Mouse (Mus musculus) lung, postnatal 25 days (tissue): Measurements from ENCODE around the gene Foxk1.
A peak's percentile ranks its signal among the peaks of the same experiment; 100 is the strongest.

Experiments used
- DNase-seq: peaks from one replicate; pipeline ENCODE4 v3.0.0; 2022; ENCODE audit warnings: low spot score

The Foxk1 gene

GRCm38 (mm10) chr5:142400981-142401640, at the start of gene Foxk1:
Foxk1 (plus strand) TSS chr5:142401497.
- peak; percentile 92 for DNase-seq

GRCm38 (mm10) chr5:142352336-142352892, 48.9 kb upstream of the Foxk1 start:
- DNase-seq = no peak

- DNase-seq = no peak
These were observed 46.2 kb upstream of the Foxk1 start for GRCm38 (mm10) chr5:142355144-142355543.

- DNase-seq = no peak
These were observed 40.1 kb upstream of the Foxk1 start for GRCm38 (mm10) chr5:142361166-142361565.

GRCm38 (mm10) chr5:142362894-142363293, 38.4 kb upstream of the Foxk1 start:
- no peak for DNase-seq

- no peak for DNase-seq
These were observed 37.2 kb upstream of the Foxk1 start for GRCm38 (mm10) chr5:142364095-142364494.

- peak; percentile 97 for DNase-seq
These were observed 33.9 kb upstream of the Foxk1 start for GRCm38 (mm10) chr5:142367085-142368081.

GRCm38 (mm10) chr5:142368122-142368521, 33.2 kb upstream of the Foxk1 start:
- DNase-seq = no peak

GRCm38 (mm10) chr5:142370406-142371171, 30.7 kb upstream of the Foxk1 start:
- no peak for DNase-seq

- peak; percentile 27 for DNase-seq
These were observed 29.8 kb upstream of the Foxk1 start for GRCm38 (mm10) chr5:142371172-142372155.

- DNase-seq = no peak
These were observed 29.1 kb upstream of the Foxk1 start for GRCm38 (mm10) chr5:142372207-142372606.

GRCm38 (mm10) chr5:142374343-142374742, 27.0 kb upstream of the Foxk1 start:
- DNase-seq = no peak

- no peak for DNase-seq
These were observed 25.7 kb upstream of the Foxk1 start for GRCm38 (mm10) chr5:142375641-142376040.

GRCm38 (mm10) chr5:142376071-142376470, 25.2 kb upstream of the Foxk1 start:
- DNase-seq = peak; percentile 61

- no peak for DNase-seq
These were observed 23.2 kb upstream of the Foxk1 start for GRCm38 (mm10) chr5:142378068-142378467.

GRCm38 (mm10) chr5:142380491-142380890, 20.8 kb upstream of the Foxk1 start:
- DNase-seq = no peak

GRCm38 (mm10) chr5:142384911-142385660, 16.2 kb upstream of the Foxk1 start:
- DNase-seq = no peak

- no peak for DNase-seq
These were observed 15.0 kb upstream of the Foxk1 start for GRCm38 (mm10) chr5:142386329-142386728.

- DNase-seq = no peak
These were observed 14.3 kb upstream of the Foxk1 start for GRCm38 (mm10) chr5:142386784-142387680.
